Mouse (Mus musculus): ENCODE measurements around the gene Hpcal1. TPM values are rescaled to one million over a fixed set of nuclear protein-coding genes. Genes with fewer than 3 reads are reported as not detected.

Gene Hpcal1
- polyA plus RNA-seq (2017; shearing (Covaris generic)) = 53.4 TPM

DNA sequence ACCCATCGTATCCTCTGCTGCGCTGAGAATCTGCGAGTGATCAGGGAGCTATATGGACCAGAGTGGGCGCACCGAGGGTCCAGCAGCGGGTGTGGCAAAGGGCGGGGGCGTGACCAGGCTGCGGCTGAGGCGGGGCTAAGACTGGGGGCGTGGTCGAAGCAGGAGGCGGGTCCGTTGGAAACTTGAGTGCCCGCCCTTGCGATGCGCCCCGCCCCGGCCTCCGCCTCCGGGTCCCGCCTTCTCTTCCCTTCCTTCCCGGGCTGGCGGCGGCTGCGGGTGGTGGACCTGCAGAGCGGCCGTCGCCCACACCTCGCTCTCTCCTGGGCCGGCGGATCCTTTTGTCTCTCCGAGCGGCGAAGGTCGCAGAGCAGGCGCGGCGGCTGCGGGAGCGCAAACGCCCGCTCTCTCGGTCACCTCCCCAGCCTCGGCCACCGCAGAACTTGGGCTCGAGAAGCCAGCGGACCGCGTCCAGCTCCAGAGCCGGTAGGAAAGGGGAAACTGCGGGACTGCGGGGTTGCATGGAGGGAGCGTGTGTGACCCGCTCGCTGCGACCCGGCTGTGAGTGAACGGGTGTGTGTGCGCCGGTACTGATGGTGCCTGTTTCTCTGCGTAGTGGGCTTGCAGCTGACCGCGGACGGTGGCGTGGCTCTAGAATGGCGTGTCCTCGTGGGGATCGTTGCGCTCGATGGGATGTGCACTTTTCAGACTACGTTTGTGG, at the start of gene Hpcal1:
Hpcal1 (plus strand) TSS at position 293 of the 718 bp plus-strand sequence.

Other genes with a start within 250 kb of the Hpcal1 start
- 11.1 TPM for gene Odc1, start 146.1 kb upstream of the Hpcal1 start, polyA plus RNA-seq (2017; shearing (Covaris generic))